Mouse (Mus musculus) heart, adult 2 months (tissue): ENCODE data around the gene Rflna.

Experiments used
- CTCF ChIP-seq: fragments of 200-600 bp; IDR thresholded peaks from 2 replicates; pipeline ENCODE4 v1.8.1; 2022; ENCODE audit warnings: antibody characterized with exemption, mild to moderate bottlenecking, moderate library complexity
- EP300 ChIP-seq: fragments of 200-500 bp; IDR thresholded peaks from 2 replicates; pipeline ENCODE4 v1.6.1; 2011; ENCODE audit warnings: low read depth, low read length, control low read depth; ENCODE audit not compliant: insufficient read depth

DNA sequence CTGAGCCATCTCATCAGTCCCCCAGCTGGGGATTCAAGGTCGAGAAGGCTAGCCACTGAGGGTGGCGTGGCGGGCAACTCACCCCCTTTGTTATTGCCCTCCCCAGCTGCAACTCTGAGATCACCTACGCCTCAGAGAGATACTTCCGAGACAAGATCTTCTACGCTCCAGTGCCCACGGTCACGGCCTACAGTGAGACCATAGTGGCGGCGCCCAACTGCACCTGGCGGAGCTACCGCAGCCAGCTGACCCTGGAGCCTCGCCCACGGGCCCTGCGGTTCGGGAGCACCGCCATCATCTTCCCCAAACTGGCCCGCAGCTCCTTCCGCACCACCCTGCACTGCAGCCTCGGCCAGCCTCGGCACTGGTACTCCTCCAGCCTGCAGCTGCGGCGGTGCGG lies 8.1 kb downstream of the Rflna start:
- TF ChIP-seq EP300 (no peak), CTCF (no peak)
